Mouse (Mus musculus): ENCODE measurements around the gene Trim45.

Gene Trim45

GRCm38 (mm10) chr3:100931332-100932076 is 9.5 kb downstream of the Trim45 start:
- WGBS = 95% methylated on average over 23 of the region's 23 CpGs

- 83% methylated on average over 11 of the region's 11 CpGs for WGBS
These were observed 10.3 kb downstream of the Trim45 start for GRCm38 (mm10) chr3:100932077-100932944.

GRCm38 (mm10) chr3:100935521-100935920 is 13.5 kb downstream of the Trim45 start:
- 98% methylated on average over 6 of the region's 6 CpGs for WGBS

DNA sequence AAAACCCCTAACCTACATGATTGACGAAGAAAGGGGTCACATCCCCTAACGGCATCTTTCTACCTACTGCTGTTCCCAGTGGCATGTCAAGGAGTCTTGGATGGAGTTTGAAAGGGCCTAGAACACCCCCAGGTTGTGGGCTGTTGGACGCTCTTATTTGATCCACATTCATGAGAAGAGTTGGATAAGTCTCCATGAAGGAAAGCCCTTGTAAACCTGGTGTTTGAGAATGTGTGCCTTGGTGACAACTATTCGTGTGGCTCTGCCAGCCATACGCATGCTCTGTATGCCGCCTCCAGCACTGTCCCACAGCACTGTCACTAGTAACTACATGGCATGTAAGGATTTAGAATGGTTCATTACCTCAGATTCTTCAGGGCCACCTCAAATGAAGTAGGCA is 14.2 kb downstream of the Trim45 start:
- WGBS = 95% methylated on average over 6 of the region's 6 CpGs

DNA sequence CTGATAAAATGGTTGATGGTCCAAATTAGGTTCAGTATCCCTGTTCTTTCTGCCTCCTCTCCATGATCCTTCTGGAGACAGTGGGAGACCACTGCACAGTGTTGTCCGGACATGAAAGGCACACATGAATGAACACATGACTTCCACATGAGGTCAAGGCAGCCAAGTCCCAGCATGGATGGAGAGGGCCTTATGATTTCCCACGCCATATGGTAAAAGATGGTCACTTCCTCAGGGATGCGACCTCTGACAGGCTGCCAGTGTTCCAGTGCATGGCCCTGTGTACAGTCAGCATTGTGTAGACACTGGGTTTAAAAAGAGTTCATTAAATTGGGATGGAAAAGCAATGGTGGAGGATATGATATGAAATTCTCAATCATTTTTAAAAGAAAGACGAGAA is 16.2 kb downstream of the Trim45 start:
- 94% methylated on average over 4 of the region's 4 CpGs for WGBS

DNA sequence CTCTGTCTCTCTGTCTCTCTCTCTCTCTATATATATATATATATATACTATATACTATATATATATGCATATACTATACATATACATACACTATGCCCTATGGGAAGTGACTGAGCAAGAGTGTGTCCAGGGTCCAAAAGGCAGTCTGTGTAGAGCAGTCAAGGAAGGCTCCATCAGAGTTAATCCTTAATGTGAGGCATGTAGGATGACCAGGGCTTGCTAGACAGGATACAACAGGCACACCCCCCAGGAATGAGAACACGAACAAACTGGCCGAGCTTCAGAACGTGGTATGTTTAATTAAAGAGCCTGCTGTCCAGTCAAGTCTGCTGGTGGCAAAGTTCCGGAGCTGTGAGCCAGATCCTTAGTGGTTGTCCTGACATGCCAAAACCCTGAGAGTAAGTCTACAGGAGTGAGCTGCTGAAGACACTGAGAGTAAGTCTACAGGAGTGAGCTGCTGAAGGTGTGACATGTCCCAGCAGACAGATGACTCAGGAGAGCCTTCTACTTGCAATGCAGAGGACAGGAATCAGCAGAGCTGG is 18.6 kb downstream of the Trim45 start:
- WGBS = 85% methylated on average over 4 of the region's 4 CpGs

- 93% methylated on average over 8 of the region's 8 CpGs for WGBS
These were observed 25.3 kb downstream of the Trim45 start for GRCm38 (mm10) chr3:100947286-100947685.

DNA sequence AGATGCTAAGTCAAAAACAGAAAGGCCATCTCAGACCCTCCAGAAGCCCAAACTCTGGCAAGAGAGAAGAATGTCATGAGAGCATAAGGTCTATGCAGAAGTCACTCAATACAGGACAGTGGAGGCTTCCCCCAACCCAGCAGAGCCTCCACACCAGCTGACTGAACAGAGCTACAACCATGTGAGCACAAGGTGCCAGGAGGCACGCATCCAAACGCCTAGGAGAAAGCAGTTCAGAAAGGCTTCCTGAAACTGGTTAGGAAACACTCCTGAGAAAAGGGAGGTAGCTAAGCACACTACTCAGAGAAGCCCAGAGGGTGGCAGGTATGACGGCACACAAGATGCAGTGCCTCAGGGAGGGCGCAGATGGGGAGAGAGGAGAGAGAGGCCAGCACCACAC is 29.5 kb downstream of the Trim45 start:
- WGBS = 72% methylated on average over 4 of the region's 4 CpGs

- 85% methylated on average over 5 of the region's 5 CpGs for WGBS
These were observed 39.0 kb downstream of the Trim45 start for GRCm38 (mm10) chr3:100961007-100961406.

- WGBS = 92% methylated on average over 7 of the region's 7 CpGs
These were observed 39.5 kb downstream of the Trim45 start for GRCm38 (mm10) chr3:100961501-100961900.

DNA sequence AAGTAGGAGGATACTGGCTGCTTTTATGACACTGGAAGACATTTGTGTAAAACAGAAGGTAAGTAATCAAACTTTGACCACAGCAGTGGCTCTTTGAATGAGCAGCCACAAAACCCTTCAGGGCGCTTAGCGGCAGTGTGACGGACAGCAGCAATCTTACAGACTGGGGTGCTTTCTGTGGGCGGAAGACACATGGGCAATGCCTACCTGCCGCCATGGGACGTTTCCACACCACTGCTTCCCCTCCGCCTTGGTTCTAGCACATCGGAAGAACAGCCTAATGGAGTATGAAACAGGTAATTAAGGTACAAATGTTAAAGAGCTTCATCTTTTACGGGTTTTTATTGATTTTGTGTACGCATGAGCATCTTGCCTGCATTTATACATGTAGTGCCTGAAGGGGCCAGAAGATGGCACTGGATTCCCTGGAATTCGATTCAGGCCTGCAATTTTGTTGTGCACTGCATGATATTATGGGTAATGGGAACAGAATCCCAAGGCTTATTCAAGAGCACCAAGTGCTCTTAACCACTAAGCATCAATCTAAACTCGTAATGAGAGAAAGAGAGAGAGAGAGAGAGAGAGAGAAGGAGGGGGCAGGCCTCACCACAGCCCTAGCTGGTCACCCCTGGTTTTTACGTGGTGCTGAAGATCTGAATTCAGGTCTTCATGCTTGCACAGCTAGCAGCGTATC is 42.0 kb downstream of the Trim45 start:
- 70% methylated on average over 14 of the region's 14 CpGs for WGBS

DNA sequence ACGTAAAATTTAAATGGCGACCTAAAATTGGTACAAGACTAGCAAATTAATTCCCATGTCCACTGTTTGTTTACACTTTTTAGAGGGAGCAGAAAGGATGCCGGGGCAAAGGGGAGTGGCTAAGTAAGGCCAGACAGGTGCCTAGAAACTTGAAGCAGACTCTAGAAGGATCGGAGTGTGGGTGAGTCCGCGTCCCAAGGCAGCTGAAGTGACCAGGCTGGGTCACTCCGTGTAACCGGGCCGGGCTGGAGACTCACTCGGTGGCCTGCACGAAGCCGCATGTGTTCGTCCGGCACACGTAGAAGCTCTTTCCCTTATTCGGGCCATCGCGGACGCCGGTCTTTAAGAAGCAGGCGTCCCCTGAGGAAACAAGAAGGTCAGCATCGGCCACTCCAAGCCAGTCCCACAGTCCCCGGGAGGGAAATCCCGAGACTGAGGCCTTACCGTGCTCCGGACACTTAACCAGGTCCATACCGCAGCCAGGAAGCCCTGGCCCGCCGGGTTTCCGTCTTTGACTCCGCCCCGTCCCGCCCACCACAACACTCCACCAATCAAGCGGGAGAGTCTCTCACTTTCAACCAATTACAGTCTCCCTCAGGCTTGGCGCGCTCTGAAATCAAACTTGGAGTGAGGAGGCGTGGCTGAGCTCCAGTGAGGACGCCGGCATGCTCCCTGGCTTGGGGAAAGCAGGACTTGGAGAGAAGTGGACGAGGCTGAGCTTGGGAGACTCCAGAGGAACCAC is 47.3 kb downstream of the Trim45 start, which contains the start of gene Ttf2:
TSS of gene Ttf2 (minus strand) at position 488 of the 742 bp plus-strand sequence.
- WGBS = under 1% methylated on average over 40 of the region's 40 CpGs

DNA sequence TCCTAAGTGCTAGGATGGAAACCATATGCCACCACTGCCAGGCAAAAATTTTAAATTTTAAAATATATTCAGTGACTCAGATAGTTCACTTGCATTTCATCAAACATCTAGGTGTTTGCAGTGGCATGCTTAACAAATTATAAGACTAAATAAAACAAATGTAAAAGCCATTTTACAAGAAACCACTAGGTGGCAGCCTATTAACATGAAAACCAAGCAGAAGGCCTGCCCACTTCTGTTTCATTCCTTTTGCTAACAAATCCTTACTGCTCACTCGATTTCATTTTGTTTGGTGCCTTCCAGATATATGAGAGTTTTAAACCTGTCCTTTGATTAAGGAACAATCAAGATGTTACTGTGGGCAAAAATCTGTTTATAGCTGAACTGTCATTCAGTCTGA is 51.9 kb downstream of the Trim45 start:
- 0% methylated on average over 1 of the region's 1 CpGs for WGBS

- 76% methylated on average over 8 of the region's 8 CpGs for WGBS
These were observed 57.3 kb downstream of the Trim45 start for GRCm38 (mm10) chr3:100979290-100979689.
